Mouse (Mus musculus) erythroid progenitor cell, adult 5-6 weeks (primary cell): ENCODE measurements around the gene Osbp. TPM values are rescaled to one million over a fixed set of nuclear protein-coding genes. Genes with fewer than 3 reads are reported as not detected.

Source experiments
- ATAC-seq: replicated peaks from 2 replicates; pipeline ENCODE4 v1.8.0; 2016; ENCODE audit warnings: moderate number of reproducible peaks, mild to moderate bottlenecking, moderate TSS enrichment, inconsistent platforms; ENCODE audit not compliant: poor library complexity, low FRiP score, severe bottlenecking
- total RNA-seq, 2 experiments: library from RNA; stranded (forward) in 1 of 2; stranded (reverse) in 1 of 2; fragments of 150-400 nt in 1 of 2; fragments of 186-747, 209-891 nt in 1 of 2; gene quantifications; 2 replicates each; pipeline versions ENCODE4 v1.2.3 to v1.2.4; 2015 to 2017; ENCODE audit warnings: low replicate concordance in 2 of 2

Osbp gene
- total RNA-seq, 2 experiments from 2014 or later = 23.5 to 32.3 TPM

- no peak for ATAC-seq
Measured at GRCm38 (mm10) chr19:12009501-12010280, 44.0 kb downstream of the Osbp start.

- peak; percentile 39 for ATAC-seq
Measured at GRCm38 (mm10) chr19:12010281-12010771, 44.6 kb downstream of the Osbp start.

DNA sequence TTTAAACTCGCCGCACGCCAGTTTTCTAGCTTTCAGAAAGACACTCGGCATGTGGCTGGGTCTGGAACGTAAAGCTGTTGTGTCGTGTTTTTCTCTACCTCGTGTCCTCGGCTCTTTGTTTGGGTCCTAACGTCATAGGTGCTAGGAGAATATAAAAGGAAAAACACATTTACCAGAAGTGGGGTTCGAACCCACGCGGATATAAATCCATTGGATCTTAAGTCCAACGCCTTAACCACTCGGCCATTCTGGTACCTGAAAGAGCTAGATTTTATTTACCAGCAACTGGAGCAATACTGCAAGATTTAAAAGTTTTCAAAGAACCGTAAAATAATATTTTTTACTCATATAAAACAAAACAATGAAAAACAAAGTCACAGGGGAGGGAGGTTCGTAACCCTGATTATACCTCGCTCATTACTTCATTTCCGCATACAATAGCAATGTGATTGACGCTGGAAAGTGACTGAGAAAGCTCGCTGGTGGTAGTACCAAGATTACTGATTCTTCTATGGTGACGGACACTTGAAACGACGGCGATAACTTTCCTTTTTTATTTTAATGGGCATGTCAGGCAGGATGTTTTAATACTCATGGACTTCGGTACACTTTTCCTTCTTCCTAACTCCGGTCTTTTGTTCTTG is 45.3 kb downstream of the Osbp start:
- 0 out of 2 replicates have a peak, but pooled peaks have one; percentile 22 for ATAC-seq

DNA sequence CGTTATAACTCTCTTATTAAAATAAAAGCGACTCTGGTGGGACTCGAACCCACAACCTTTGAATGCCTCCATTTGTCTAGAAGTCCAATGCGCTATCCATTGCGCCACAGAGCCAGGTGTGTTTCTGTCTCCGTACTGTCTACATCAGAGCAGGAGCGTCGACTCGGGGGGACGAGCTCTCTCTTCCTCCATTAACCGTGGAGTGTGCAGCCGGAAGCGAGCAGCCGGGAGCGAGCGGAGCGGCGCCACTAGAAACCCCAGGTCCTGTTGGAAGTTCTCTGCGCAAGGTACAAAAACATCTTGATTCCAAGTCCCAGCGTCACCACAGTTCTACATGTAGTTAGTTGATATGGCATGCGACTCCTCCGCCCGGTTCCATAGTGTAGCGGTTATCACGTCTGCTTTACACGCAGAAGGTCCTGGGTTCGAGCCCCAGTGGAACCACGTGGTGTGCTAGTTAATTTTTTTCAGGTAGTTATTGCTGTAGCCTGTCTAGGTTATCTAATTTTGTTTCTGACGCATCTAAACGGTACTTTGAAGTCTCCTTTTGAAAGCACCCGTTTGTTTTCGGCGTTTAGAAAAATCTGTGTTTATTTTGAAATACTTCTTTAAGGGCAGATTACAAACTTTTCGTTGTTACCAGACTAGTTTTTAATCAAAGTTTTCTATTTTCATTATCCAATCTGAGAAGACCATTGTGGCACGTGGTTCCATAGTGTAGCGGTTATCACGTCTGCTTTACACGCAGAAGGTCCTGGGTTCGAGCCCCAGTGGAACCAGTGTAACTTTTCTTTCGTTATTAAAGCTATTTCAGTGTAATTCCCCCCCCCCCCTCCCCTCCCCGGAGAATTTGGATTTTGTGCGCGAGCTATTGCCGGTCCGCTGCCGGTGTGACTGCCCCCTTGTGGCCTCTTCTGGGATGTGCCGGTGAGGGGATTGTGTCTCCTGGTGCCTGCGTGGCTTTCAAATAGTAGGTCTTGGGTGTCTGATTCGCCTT is 46.1 kb downstream of the Osbp start:
- peak; percentile 73 for ATAC-seq

DNA sequence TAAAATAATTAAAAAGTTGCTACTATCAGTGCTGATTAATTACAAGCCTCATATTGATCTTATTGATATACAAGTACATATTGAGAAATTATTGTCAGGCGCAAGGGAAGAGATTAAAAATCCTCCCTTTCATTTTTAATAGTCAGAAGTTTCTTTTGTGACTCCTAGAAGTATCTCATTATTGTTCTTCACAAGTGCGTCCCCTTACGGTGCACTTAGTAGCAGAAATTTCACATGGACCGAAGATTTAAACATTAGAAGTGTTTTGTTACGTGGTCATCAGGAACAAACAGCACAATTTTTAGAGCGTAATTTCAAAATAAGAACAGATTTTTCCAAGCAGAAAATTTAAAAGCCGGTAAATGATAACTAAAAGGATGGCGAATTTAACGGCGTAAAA is 46.9 kb downstream of the Osbp start:
- ATAC-seq = no peak

- ATAC-seq = no peak
Measured at GRCm38 (mm10) chr19:12013228-12013627, 47.5 kb downstream of the Osbp start.

DNA sequence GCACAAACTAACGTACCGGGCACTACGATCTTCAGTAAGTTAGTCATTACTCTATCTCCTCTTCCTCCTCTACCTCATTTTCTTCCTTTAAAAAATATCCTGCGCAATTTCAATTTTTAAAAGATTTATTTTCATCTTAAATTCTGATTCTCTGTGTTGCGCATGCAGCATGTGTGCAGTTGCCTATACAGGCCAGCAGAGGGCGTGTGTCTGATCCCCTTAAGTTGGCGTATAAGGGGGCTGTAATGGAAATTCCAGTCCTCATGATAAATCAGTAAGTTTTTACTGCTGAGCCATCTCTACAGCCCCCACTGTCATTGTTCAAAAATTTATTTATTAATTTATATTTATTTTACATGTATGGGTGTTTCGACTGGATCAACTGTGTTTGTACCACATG is 50.0 kb downstream of the Osbp start:
- ATAC-seq = no peak

DNA sequence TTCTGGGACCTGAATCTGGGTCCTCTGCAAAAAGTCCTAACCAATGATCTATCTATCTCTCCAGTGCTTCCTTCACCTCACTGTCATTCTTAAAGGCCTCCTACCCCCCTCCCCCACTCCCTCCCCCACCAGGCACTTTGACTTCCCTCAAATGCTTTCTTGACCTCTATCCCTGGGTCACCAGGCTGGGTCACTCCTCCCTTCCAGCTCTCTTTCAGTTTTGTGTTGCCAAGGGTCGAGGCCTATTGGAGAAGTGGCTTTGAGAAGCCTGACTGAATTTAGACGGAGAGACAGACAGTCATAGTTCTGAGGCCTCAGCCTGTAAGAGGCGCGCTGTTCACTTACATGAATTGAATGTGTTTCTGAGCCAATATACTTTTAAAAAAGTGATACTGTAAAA is 50.5 kb downstream of the Osbp start:
- no peak for ATAC-seq

DNA sequence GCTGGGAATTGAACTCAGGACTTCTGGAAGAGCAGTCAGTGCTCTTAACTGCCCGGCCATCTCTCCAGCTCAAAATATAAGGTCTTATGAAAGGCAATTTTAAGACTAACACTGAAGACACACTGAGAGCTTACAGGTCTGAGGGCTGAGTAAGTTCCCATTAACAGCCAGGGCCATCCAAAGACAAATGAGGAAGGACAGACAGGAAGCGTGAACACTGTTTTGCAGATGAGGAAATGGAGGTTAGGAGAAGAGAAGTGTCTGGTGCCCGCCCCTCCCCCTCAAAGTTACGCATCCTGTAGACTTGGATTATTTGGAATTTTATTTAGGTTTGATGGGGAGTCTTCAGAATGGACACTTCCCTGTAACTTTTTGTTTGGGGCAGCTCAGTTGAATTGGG is 58.4 kb downstream of the Osbp start:
- ATAC-seq = no peak

DNA sequence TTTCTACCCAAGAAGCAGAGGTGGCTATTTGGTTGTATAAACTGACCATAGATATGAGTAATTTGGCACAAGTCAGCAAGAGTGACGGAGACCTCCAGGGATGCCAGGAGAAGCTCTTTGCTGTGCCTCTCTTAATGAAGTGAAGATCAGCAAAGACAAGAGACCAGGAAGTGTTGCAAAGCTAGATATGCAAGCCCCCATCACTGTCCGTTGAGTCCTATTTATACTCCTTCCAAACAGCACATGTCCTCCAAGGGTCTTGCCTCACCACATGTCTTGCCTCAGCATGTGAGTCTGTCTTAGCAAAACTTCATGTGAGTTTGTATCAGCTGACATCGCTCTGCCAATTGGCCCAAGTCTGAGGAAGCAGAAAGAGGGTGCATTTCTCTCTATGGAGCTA is 59.6 kb downstream of the Osbp start:
- no peak for ATAC-seq

DNA sequence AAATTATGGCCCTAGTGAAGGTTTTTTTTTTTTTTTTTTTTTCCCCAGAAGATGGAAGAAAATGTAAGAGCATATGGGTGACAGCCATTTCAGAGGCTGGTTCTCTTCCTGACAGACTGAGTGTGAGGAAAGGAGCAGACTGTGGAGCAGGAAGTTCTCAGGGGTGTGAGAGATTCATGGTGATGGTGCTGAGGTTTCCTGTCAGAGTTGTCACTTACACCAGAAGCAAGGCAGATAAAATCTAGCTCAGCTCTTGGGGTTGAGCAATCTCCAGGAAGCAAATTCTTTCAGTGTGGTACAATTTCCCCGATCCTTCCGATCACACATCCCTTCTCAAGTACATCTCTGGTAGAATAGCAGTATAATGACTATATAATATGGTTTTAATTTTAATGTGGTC is 60.9 kb downstream of the Osbp start:
- no peak for ATAC-seq

- ATAC-seq = no peak
Measured at GRCm38 (mm10) chr19:12037727-12038126, 72.0 kb downstream of the Osbp start.

DNA sequence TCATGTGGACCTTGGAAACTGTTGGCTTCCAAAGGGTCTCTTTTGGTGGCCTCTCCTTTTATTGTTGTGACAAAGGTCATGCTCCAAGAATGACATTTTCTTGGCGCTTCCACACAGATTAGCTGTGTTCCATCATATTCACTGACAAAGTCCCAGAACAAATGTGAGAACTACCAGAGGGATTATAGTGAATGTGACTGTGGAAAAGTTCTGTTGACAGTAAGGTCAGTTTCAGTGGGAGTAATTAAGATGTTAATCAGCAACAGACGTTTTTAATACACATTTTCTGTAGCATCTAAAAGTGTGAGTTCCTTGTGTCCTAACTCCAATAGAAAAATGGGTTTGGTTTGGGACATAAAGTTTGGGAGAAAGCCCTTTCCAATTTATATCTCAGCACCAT is 75.5 kb downstream of the Osbp start, which contains the start of gene Olfr1423:
Gene Olfr1423, minus strand, starts transcription at position 101 of the 400 bp plus-strand sequence.
- no peak for ATAC-seq

GRCm38 (mm10) chr19:12043163-12043562 is 77.4 kb downstream of the Osbp start:
- ATAC-seq = no peak

Other genes with a start within 250 kb of the Osbp start
- not detected in 2 replicates for gene Gif, start 218.4 kb upstream of the Osbp start, total RNA-seq (2015; ENCODE audit: low replicate concordance)
- not detected in 2 replicates for gene Gif, start 218.4 kb upstream of the Osbp start, total RNA-seq (2017; ENCODE audit: low replicate concordance)
- 19.8 and 21.0 TPM in 2 replicates for gene Mrpl16, start 195.6 kb upstream of the Osbp start, total RNA-seq (2015; ENCODE audit: low replicate concordance)
- 6.8 and 22.5 TPM in 2 replicates for gene Mrpl16, start 195.6 kb upstream of the Osbp start, total RNA-seq (2017; ENCODE audit: low replicate concordance)
- gene Stx3, start 146.5 kb upstream of the Osbp start, total RNA-seq (2015; ENCODE audit: low replicate concordance) = 2.2 TPM in 1 of 2 replicates, not detected in the other
- 0.39 and 6.0 TPM in 2 replicates for gene Stx3, start 146.5 kb upstream of the Osbp start, total RNA-seq (2017; ENCODE audit: low replicate concordance)
- gene Olfr1417, start 126.7 kb upstream of the Osbp start, total RNA-seq (2015; ENCODE audit: low replicate concordance) = not detected in 2 replicates
- not detected in 2 replicates for gene Olfr1417, start 126.7 kb upstream of the Osbp start, total RNA-seq (2017; ENCODE audit: low replicate concordance)
- not detected in 2 replicates for gene Olfr1418, start 104.9 kb upstream of the Osbp start, total RNA-seq (2015; ENCODE audit: low replicate concordance)
- not detected in 2 replicates for gene Olfr1418, start 104.9 kb upstream of the Osbp start, total RNA-seq (2017; ENCODE audit: low replicate concordance)
- gene Olfr1419, start 90.8 kb upstream of the Osbp start, total RNA-seq (2015; ENCODE audit: low replicate concordance) = not detected in 2 replicates
- gene Olfr1419, start 90.8 kb upstream of the Osbp start, total RNA-seq (2017; ENCODE audit: low replicate concordance) = not detected in 2 replicates
- not detected in 2 replicates for gene Olfr1420, start 79.4 kb upstream of the Osbp start, total RNA-seq (2015; ENCODE audit: low replicate concordance)
- gene Olfr1420, start 79.4 kb upstream of the Osbp start, total RNA-seq (2017; ENCODE audit: low replicate concordance) = not detected in 2 replicates
- gene Patl1, start 53.5 kb upstream of the Osbp start, total RNA-seq (2015; ENCODE audit: low replicate concordance) = 9.6 and 12.3 TPM in 2 replicates
- gene Patl1, start 53.5 kb upstream of the Osbp start, total RNA-seq (2017; ENCODE audit: low replicate concordance) = 2.7 and 5.3 TPM in 2 replicates
- gene Olfr1423, start 75.4 kb downstream of the Osbp start, total RNA-seq (2015; ENCODE audit: low replicate concordance) = not detected in 2 replicates
- not detected in 2 replicates for gene Olfr1423, start 75.4 kb downstream of the Osbp start, total RNA-seq (2017; ENCODE audit: low replicate concordance)
- gene Olfr1424, start 96.7 kb downstream of the Osbp start, total RNA-seq (2015; ENCODE audit: low replicate concordance) = not detected in 2 replicates
- gene Olfr1424, start 96.7 kb downstream of the Osbp start, total RNA-seq (2017; ENCODE audit: low replicate concordance) = not detected in 2 replicates
- not detected in 2 replicates for gene Olfr1425, start 111.8 kb downstream of the Osbp start, total RNA-seq (2015; ENCODE audit: low replicate concordance)
- not detected in 2 replicates for gene Olfr1425, start 111.8 kb downstream of the Osbp start, total RNA-seq (2017; ENCODE audit: low replicate concordance)
- not detected in 2 replicates for gene Olfr1426, start 126.1 kb downstream of the Osbp start, total RNA-seq (2015; ENCODE audit: low replicate concordance)
- gene Olfr1426, start 126.1 kb downstream of the Osbp start, total RNA-seq (2017; ENCODE audit: low replicate concordance) = not detected in 2 replicates
- not detected in 2 replicates for gene Olfr1427, start 137.4 kb downstream of the Osbp start, total RNA-seq (2015; ENCODE audit: low replicate concordance)
- not detected in 2 replicates for gene Olfr1427, start 137.4 kb downstream of the Osbp start, total RNA-seq (2017; ENCODE audit: low replicate concordance)
- not detected in 2 replicates for gene Olfr1428, start 150.0 kb downstream of the Osbp start, total RNA-seq (2015; ENCODE audit: low replicate concordance)
- gene Olfr1428, start 150.0 kb downstream of the Osbp start, total RNA-seq (2017; ENCODE audit: low replicate concordance) = not detected in 2 replicates
- not detected in 2 replicates for gene Olfr76, start 157.3 kb downstream of the Osbp start, total RNA-seq (2015; ENCODE audit: low replicate concordance)
- not detected in 2 replicates for gene Olfr76, start 157.3 kb downstream of the Osbp start, total RNA-seq (2017; ENCODE audit: low replicate concordance)
- not detected in 2 replicates for gene Olfr1555-ps1, start 204.2 kb downstream of the Osbp start, total RNA-seq (2015; ENCODE audit: low replicate concordance)
- gene Olfr1555-ps1, start 204.2 kb downstream of the Osbp start, total RNA-seq (2017; ENCODE audit: low replicate concordance) = not detected in 2 replicates
- not detected in 2 replicates for gene Olfr1431, start 234.7 kb downstream of the Osbp start, total RNA-seq (2015; ENCODE audit: low replicate concordance)
- gene Olfr1431, start 234.7 kb downstream of the Osbp start, total RNA-seq (2017; ENCODE audit: low replicate concordance) = not detected in 2 replicates